Mouse (Mus musculus) hindbrain, embryonic 12.5 days (tissue): ENCODE results near the gene Tuba3b. TPM values are rescaled to one million over a fixed set of nuclear protein-coding genes. Genes with fewer than 3 reads are reported as not detected.
A peak's percentile ranks its signal among the peaks of the same experiment; 100 is the strongest.

Source experiments
- ATAC-seq: fragments of 200-750 bp; cut with Nextera tagmentation; 2 replicates; pipeline ENCODE4 v1.8.0; 2017; ENCODE audit warnings: moderate TSS enrichment; ENCODE audit not compliant: low FRiP score
- H3K27ac ChIP-seq: fragments of 300-500 bp; sonication (generic); 2 replicates; pipeline ENCODE4 v1.5.1; 2016; ENCODE audit warnings: mild to moderate bottlenecking
- H3K27me3 ChIP-seq: fragments of 300-500 bp; sonication (generic); 2 replicates; pipeline ENCODE4 v1.6.1; 2016; ENCODE audit warnings: mild to moderate bottlenecking
- H3K36me3 ChIP-seq: fragments of 300-500 bp; sonication (generic); 2 replicates; pipeline ENCODE4 v1.6.1; 2016; ENCODE audit warnings: mild to moderate bottlenecking
- H3K4me1 ChIP-seq: fragments of 300-500 bp; sonication (generic); 2 replicates; pipeline ENCODE4 v1.6.1; 2016
- H3K4me2 ChIP-seq: fragments of 300-500 bp; sonication (generic); replicated peaks from 2 replicates; pipeline ENCODE4 v1.6.1; 2016; ENCODE audit warnings: mild to moderate bottlenecking
- H3K4me3 ChIP-seq: fragments of 300-500 bp; sonication (generic); 2 replicates; pipeline ENCODE4 v1.5.1; 2016; ENCODE audit warnings: mild to moderate bottlenecking
- H3K9ac ChIP-seq: fragments of 300-500 bp; sonication (generic); 2 replicates; pipeline ENCODE4 v1.6.1; 2016; ENCODE audit warnings: mild to moderate bottlenecking, moderate library complexity
- H3K9me3 ChIP-seq: fragments of 300-500 bp; sonication (generic); replicated peaks from 2 replicates; pipeline ENCODE4 v1.6.1; 2016; ENCODE audit warnings: mild to moderate bottlenecking
- WGBS: fragments of 180-500 bp; shearing (Covaris S2); methylation state at CpG from one replicate; pipeline ENCODE4 v1.1.7; 2016; 5-methylcytosine and 5-hydroxymethylcytosine counted together
- polyA plus RNA-seq: library from polyadenylated mRNA; unstranded; fragments of >200 nt; fragmentation: Nextera tagmentation; extraction: Ambion mirVana; gene quantifications from 2 replicates; pipeline ENCODE4 v1.2.1, GENCODE M21; 2016

Gene Tuba3b
- polyA plus RNA-seq, 1 experiment from 2014 or later = not detected

GRCm38 (mm10) chr6:145653626-145654025 is 38.1 kb downstream of the Tuba3b start:
- Histone ChIP-seq H3K9ac (no peak overlapping the region), H3K27me3 (no peaks in the 10 kb centered on the region), H3K4me1 (peaks cover 3% of the 10 kb centered on the region; the same call in 1 of the 2 replicates), H3K4me3 (no peak overlapping the region), H3K27ac (no peak overlapping the region), H3K4me2 (no peak overlapping the region), H3K36me3 (no peaks in the 10 kb centered on the region), H3K9me3 (0 out of 2 replicates have a peak, but pooled peaks cover 4% of the 10 kb centered on the region)
- ATAC-seq = no peak
- 79% methylated on average over 5 of the region's 5 CpGs for WGBS

GRCm38 (mm10) chr6:145654062-145654836 is 38.7 kb downstream of the Tuba3b start:
- H3K4me3 ChIP-seq = no peak overlapping the region
- H3K9ac ChIP-seq = no peak overlapping the region
- WGBS = 73% methylated on average over 8 of the region's 8 CpGs
- no peak; the same call in 1 of the 2 replicates for ATAC-seq
- no peak overlapping the region for H3K27ac ChIP-seq
- H3K9me3 ChIP-seq = 0 out of 2 replicates have a peak, but pooled peaks cover 4% of the 10 kb centered on the region
- no peaks in the 10 kb centered on the region for H3K27me3 ChIP-seq
- no peak overlapping the region for H3K4me2 ChIP-seq
- H3K4me1 ChIP-seq = peaks cover 3% of the 10 kb centered on the region; the same call in 1 of the 2 replicates
- no peaks in the 10 kb centered on the region for H3K36me3 ChIP-seq

GRCm38 (mm10) chr6:145655678-145656077 is 40.1 kb downstream of the Tuba3b start:
- no peak for ATAC-seq
- WGBS = 82% methylated on average over 1 of the region's 1 CpGs
- Histone ChIP-seq H3K4me1 (peaks cover 3% of the 10 kb centered on the region; the same call in 1 of the 2 replicates), H3K4me2 (no peak overlapping the region), H3K9me3 (0 out of 2 replicates have a peak, but pooled peaks cover 4% of the 10 kb centered on the region), H3K4me3 (no peak overlapping the region), H3K9ac (no peak overlapping the region), H3K27me3 (no peaks in the 10 kb centered on the region), H3K27ac (no peak overlapping the region), H3K36me3 (no peaks in the 10 kb centered on the region)

- H3K27ac ChIP-seq = no peak overlapping the region
- no peak for ATAC-seq
- WGBS = 76% methylated on average over 15 of the region's 15 CpGs
Measured at GRCm38 (mm10) chr6:145656740-145657591, 41.4 kb downstream of the Tuba3b start.

GRCm38 (mm10) chr6:145659116-145659515 is 43.6 kb downstream of the Tuba3b start:
- H3K4me3 ChIP-seq = no peak overlapping the region
- peaks cover 10% of the 10 kb centered on the region for H3K4me1 ChIP-seq
- no peak overlapping the region for H3K9ac ChIP-seq
- no peak for ATAC-seq
- H3K27me3 ChIP-seq = no peaks in the 10 kb centered on the region
- H3K27ac ChIP-seq = no peak overlapping the region
- H3K9me3 ChIP-seq = 0 out of 2 replicates have a peak, but pooled peaks cover 4% of the 10 kb centered on the region
- H3K36me3 ChIP-seq = no peaks in the 10 kb centered on the region
- no peak overlapping the region for H3K4me2 ChIP-seq
- 79% methylated on average over 6 of the region's 6 CpGs for WGBS

More at GRCm38 (mm10) chr6:145656740-145657591, 41.4 kb downstream of the Tuba3b start:
- H3K9me3 ChIP-seq = 0 out of 2 replicates have a peak, but pooled peaks cover 4% of the 10 kb centered on the region
- H3K36me3 ChIP-seq = no peaks in the 10 kb centered on the region
- no peak overlapping the region for H3K9ac ChIP-seq
- H3K27me3 ChIP-seq = no peaks in the 10 kb centered on the region
- no peak overlapping the region for H3K4me2 ChIP-seq
- H3K4me3 ChIP-seq = no peak overlapping the region
- H3K4me1 ChIP-seq = peaks cover 7% of the 10 kb centered on the region

GRCm38 (mm10) chr6:145660943-145661342 is 45.4 kb downstream of the Tuba3b start:
- no peak overlapping the region for H3K4me2 ChIP-seq
- H3K4me1 ChIP-seq = peaks cover 10% of the 10 kb centered on the region
- no peak overlapping the region for H3K9ac ChIP-seq
- ATAC-seq = no peak
- 0 out of 2 replicates have a peak, but pooled peaks cover 1% of the 10 kb centered on the region for H3K9me3 ChIP-seq
- no peak overlapping the region for H3K27ac ChIP-seq
- H3K36me3 ChIP-seq = no peaks in the 10 kb centered on the region
- H3K4me3 ChIP-seq = no peak overlapping the region
- 66% methylated on average over 11 of the region's 11 CpGs for WGBS
- H3K27me3 ChIP-seq = no peaks in the 10 kb centered on the region

GRCm38 (mm10) chr6:145664208-145664607 is 48.7 kb downstream of the Tuba3b start:
- Histone ChIP-seq H3K4me1 (peaks cover 10% of the 10 kb centered on the region), H3K9ac (no peak overlapping the region), H3K36me3 (no peaks in the 10 kb centered on the region), H3K27me3 (no peaks in the 10 kb centered on the region), H3K4me3 (no peak overlapping the region), H3K9me3 (no peaks in the 10 kb centered on the region), H3K4me2 (no peak overlapping the region), H3K27ac (no peak overlapping the region)
- peak; percentile 58; the same call in 1 of the 2 replicates for ATAC-seq
- WGBS = 67% methylated on average over 5 of the region's 5 CpGs

- peaks cover 10% of the 10 kb centered on the region for H3K4me1 ChIP-seq
- no peak overlapping the region for H3K4me2 ChIP-seq
- H3K27me3 ChIP-seq = no peaks in the 10 kb centered on the region
- 85% methylated on average over 3 of the region's 3 CpGs for WGBS
- no peak overlapping the region for H3K9ac ChIP-seq
- no peaks in the 10 kb centered on the region for H3K36me3 ChIP-seq
- H3K27ac ChIP-seq = no peak overlapping the region
- no peaks in the 10 kb centered on the region for H3K9me3 ChIP-seq
- no peak for ATAC-seq
- no peak overlapping the region for H3K4me3 ChIP-seq
Measured at GRCm38 (mm10) chr6:145665751-145666150, 50.2 kb downstream of the Tuba3b start.

GRCm38 (mm10) chr6:145667654-145668053 is 52.1 kb downstream of the Tuba3b start:
- Histone ChIP-seq H3K27ac (no peak overlapping the region), H3K4me3 (no peak overlapping the region), H3K4me1 (peaks cover 6% of the 10 kb centered on the region; the same call in 1 of the 2 replicates), H3K4me2 (no peak overlapping the region), H3K36me3 (no peaks in the 10 kb centered on the region), H3K27me3 (no peaks in the 10 kb centered on the region), H3K9ac (no peak overlapping the region), H3K9me3 (no peaks in the 10 kb centered on the region)
- ATAC-seq = no peak
- WGBS = 69% methylated on average over 3 of the region's 3 CpGs

- no peak for ATAC-seq
- no peaks in the 10 kb centered on the region for H3K9me3 ChIP-seq
- no peak overlapping the region for H3K4me3 ChIP-seq
- no peak overlapping the region for H3K9ac ChIP-seq
- no peak overlapping the region for H3K4me2 ChIP-seq
- no peaks in the 10 kb centered on the region for H3K36me3 ChIP-seq
- H3K27ac ChIP-seq = no peak overlapping the region
- no peaks in the 10 kb centered on the region for H3K4me1 ChIP-seq
- 61% methylated on average over 10 of the region's 10 CpGs for WGBS
- H3K27me3 ChIP-seq = no peaks in the 10 kb centered on the region
Measured at GRCm38 (mm10) chr6:145669596-145670071, 54.1 kb downstream of the Tuba3b start.
